Mouse (Mus musculus) spleen, adult 2 months (tissue): ENCODE data around the gene Agk.

Experiments used
- CTCF ChIP-seq: fragments of 200-500 bp; IDR thresholded peaks from 2 replicates; pipeline ENCODE4 v1.5.1; 2011; ENCODE audit warnings: mild to moderate bottlenecking, inconsistent platforms; ENCODE audit not compliant: insufficient read depth, insufficient read length, insufficient replicate concordance; ENCODE audit errors: extremely low read depth
- POLR2A ChIP-seq: fragments of 200-500 bp; IDR thresholded peaks from 2 replicates; pipeline ENCODE4 v1.6.1; 2011; ENCODE audit warnings: low read depth, low read length, inconsistent platforms

- no peak for TF ChIP-seq CTCF
- no peak for TF ChIP-seq POLR2A
These were observed 8.5 kb downstream of the Agk start for GRCm38 (mm10) chr6:40333497-40333896.
